ENCODE assay signal across 9 mouse cellular contexts in genomic region chr3:103374028-103374427, GRCm38 (mm10).
A peak's percentile ranks its signal among the peaks of the same experiment; 100 is the strongest.
DNase-seq lines count a peak whose midpoint lies in the region; ATAC-seq and TF ChIP-seq lines count a peak whose summit lies in the region.
"Had no signal": no experiment of that assay in that cellular context is flagged by ENCODE, and none has a peak within 500 bp of the region (broad histone marks: within the 10 kb centered on the region; RNA-seq: fewer than 3 reads in every experiment).

No protein-coding gene starts in this region.

- no peak overlapping the region for H3K9ac ChIP-seq in hindbrain, postnatal 0 days (replicated peaks; ENCODE audit: low read length)
- H3K9ac ChIP-seq in liver, embryonic 12.5 days = no peak overlapping the region
- H3K9ac ChIP-seq: neural tube, embryonic 13.5 days had no signal

- no peak overlapping the region for H3K4me3 ChIP-seq in cortical plate, adult 2 months (ENCODE audit: insufficient read depth, low read length)
- no peak overlapping the region for H3K4me3 ChIP-seq in hindbrain, postnatal 0 days (ENCODE audit: low read length)
- no peak overlapping the region for H3K4me3 ChIP-seq in liver, embryonic 12.5 days
- H3K4me3 ChIP-seq: neural tube, embryonic 13.5 days had no signal

- no peak for TF ChIP-seq POLR2A in cortical plate, adult 2 months (IDR thresholded peaks at IDR 0.05; ENCODE audit: extremely low read depth, insufficient read depth, low read length)

- no peak for ATAC-seq in hindbrain, postnatal 0 days
- ATAC-seq in liver, embryonic 12.5 days = peak; percentile 51; the same call in 1 of the 2 replicates
- 0 out of 2 replicates have a peak, but pooled peaks have one; percentile 20 for ATAC-seq in neutrophil, adult 5-6 weeks (ENCODE audit: extremely low read depth, insufficient number of reproducible peaks, low FRiP score, poor library complexity, severe bottlenecking)

- peak; percentile 57 for TF ChIP-seq CTCF in cortical plate, adult 2 months (IDR thresholded peaks at IDR 0.05; ENCODE audit: extremely low read depth, insufficient read depth, low read length)
- TF ChIP-seq CTCF in hindbrain, postnatal 0 days (IDR thresholded peaks at IDR 0.05; ENCODE audit: low read depth) = peak; percentile 66

- no peaks in the 10 kb centered on the region for H3K9me3 ChIP-seq in hindbrain, postnatal 0 days (ENCODE audit: low read length)
- H3K9me3 ChIP-seq in liver, embryonic 12.5 days (replicated peaks) = no peaks in the 10 kb centered on the region
- H3K9me3 ChIP-seq: neural tube, embryonic 13.5 days had no signal

- H3K4me1 ChIP-seq in cortical plate, adult 2 months (ENCODE audit: control insufficient read depth, insufficient read depth, low read length) = no peaks in the 10 kb centered on the region
- no peaks in the 10 kb centered on the region for H3K4me1 ChIP-seq in hindbrain, postnatal 0 days (ENCODE audit: insufficient read depth, low read length)
- H3K4me1 ChIP-seq in liver, embryonic 12.5 days = peaks cover 29% of the 10 kb centered on the region
- H3K4me1 ChIP-seq: neural tube, embryonic 13.5 days had no signal

- WGBS in hindbrain, postnatal 0 days = 33% methylated on average over 8 of the region's 8 CpGs
- WGBS in liver, embryonic 12.5 days (ENCODE audit: insufficient replicate concordance) = 26% methylated on average over 8 of the region's 8 CpGs

- no peaks in the 10 kb centered on the region for H3K27me3 ChIP-seq in hindbrain, postnatal 0 days (ENCODE audit: insufficient read depth, low read length)
- peaks cover 4% of the 10 kb centered on the region; the same call in 1 of the 2 replicates for H3K27me3 ChIP-seq in liver, embryonic 12.5 days (replicated peaks)
- H3K27me3 ChIP-seq: neural tube, embryonic 13.5 days had no signal

- no peak overlapping the region for H3K27ac ChIP-seq in cortical plate, adult 2 months (ENCODE audit: insufficient read depth, low read length)
- no peak overlapping the region for H3K27ac ChIP-seq in hindbrain, postnatal 0 days
- no peak overlapping the region for H3K27ac ChIP-seq in liver, embryonic 12.5 days
- H3K27ac ChIP-seq: neural tube, embryonic 13.5 days had no signal

- no peaks in the 10 kb centered on the region for H3K36me3 ChIP-seq in hindbrain, postnatal 0 days (ENCODE audit: insufficient read depth, low read length)
- no peaks in the 10 kb centered on the region for H3K36me3 ChIP-seq in liver, embryonic 12.5 days
- H3K36me3 ChIP-seq: neural tube, embryonic 13.5 days had no signal

- no peak overlapping the region for H3K4me2 ChIP-seq in hindbrain, postnatal 0 days (ENCODE audit: low read depth, low read length)
- H3K4me2 ChIP-seq in liver, embryonic 12.5 days = no peak overlapping the region
- H3K4me2 ChIP-seq: neural tube, embryonic 13.5 days had no signal

- DNase-seq in urinary bladder, postnatal 14 days (ENCODE audit: low spot score) = peak; percentile 55
- no peak for DNase-seq in urinary bladder, adult 18-20 months (ENCODE audit: low spot score in 2 of 2)
- DNase-seq in adrenal gland, adult 18-20 months (ENCODE audit: low spot score in 2 of 2) = peak; percentile 61 to 66
- DNase-seq in hindbrain, postnatal 0 days (ENCODE audit: low spot score) = peak; percentile 51
- peak; percentile 24 for DNase-seq in yolk sac, embryonic 10.5 days (ENCODE audit: low spot score)

Comparison
In these comparisons a context has a peak if more than half of its experiments do, and no peak if none do; other contexts are left out.
1. DNase-seq: peak in urinary bladder, postnatal 14 days (single experiment), adrenal gland, adult 18-20 months (2 of 2), hindbrain, postnatal 0 days (single experiment) and yolk sac, embryonic 10.5 days (single experiment); none in urinary bladder, adult 18-20 months (0 of 2).